Mouse (Mus musculus) thymus, adult 2 months (tissue): Measurements from ENCODE around the gene Il1rapl2. TPM values are rescaled to one million over a fixed set of nuclear protein-coding genes. Genes with fewer than 3 reads are reported as not detected.

Source experiments
- DNase-seq: peaks from one replicate; pipeline ENCODE4 v3.0.0; 2021
- H3K27ac ChIP-seq: fragments of 200-500 bp; 2 replicates; pipeline ENCODE4 v1.5.1; 2012; ENCODE audit warnings: low read length, control low read depth; ENCODE audit not compliant: control insufficient read depth, insufficient read depth
- H3K27me3 ChIP-seq: fragments of 200-500 bp; 2 replicates; pipeline ENCODE4 v1.6.1; 2012; ENCODE audit warnings: mild to moderate bottlenecking, low read length, moderate library complexity, mixed read lengths; ENCODE audit not compliant: control insufficient read depth, insufficient read depth
- H3K36me3 ChIP-seq: fragments of 200-500 bp; 2 replicates; pipeline ENCODE4 v1.6.1; 2012; ENCODE audit warnings: mild to moderate bottlenecking, low read length, moderate library complexity; ENCODE audit not compliant: control insufficient read depth, insufficient read depth
- H3K4me1 ChIP-seq: fragments of 200-500 bp; replicated peaks from 2 replicates; pipeline ENCODE4 v1.6.1; 2012; ENCODE audit warnings: low read length; ENCODE audit not compliant: control insufficient read depth, insufficient read depth
- H3K4me3 ChIP-seq: fragments of 200-500 bp; 2 replicates; pipeline ENCODE4 v1.5.1; 2012; ENCODE audit warnings: mild to moderate bottlenecking, low read length, control low read depth, moderate library complexity; ENCODE audit not compliant: control insufficient read depth, insufficient read depth
- CTCF ChIP-seq: fragments of 200-500 bp; IDR thresholded peaks from 2 replicates; pipeline ENCODE4 v1.5.1; 2012; ENCODE audit warnings: mild to moderate bottlenecking, control low read depth, low read length, moderate library complexity, borderline replicate concordance; ENCODE audit not compliant: control insufficient read depth, poor library complexity, insufficient read depth; ENCODE audit errors: extremely low read depth
- POLR2A ChIP-seq: fragments of 200-500 bp; IDR thresholded peaks from 2 replicates; pipeline ENCODE4 v1.6.1; 2012; ENCODE audit warnings: mild to moderate bottlenecking, low read length, control low read depth, moderate library complexity; ENCODE audit not compliant: control insufficient read depth, poor library complexity, insufficient read depth; ENCODE audit errors: extremely low read depth
- WGBS: fragments of 180-500 bp; shearing (Covaris S2); methylation state at CpG from one replicate; pipeline ENCODE4 v1.1.7; 2018; 5-methylcytosine and 5-hydroxymethylcytosine counted together
- polyA plus RNA-seq: library from polyadenylated mRNA; depleted of rRNA; stranded (reverse); fragments of >200 nt; gene quantifications from 2 replicates; pipeline ENCODE4 v1.2.3, GENCODE M21; 2012

Il1rapl2 gene
- polyA plus RNA-seq, 1 experiment: not detected

- TF ChIP-seq POLR2A: no peak
- no peak for TF ChIP-seq CTCF
- Histone ChIP-seq H3K27ac (no peak overlapping the region), H3K36me3 (no peaks in the 10 kb centered on the region), H3K4me3 (no peak overlapping the region), H3K4me1 (no peaks in the 10 kb centered on the region), H3K27me3 (no peaks in the 10 kb centered on the region)
- WGBS: 58% methylated on average over 1 of the region's 1 CpGs
- DNase-seq: no peak
Observed at GRCm38 (mm10) chrX:137812151-137812550, 241.7 kb downstream of the Il1rapl2 start.

GRCm38 (mm10) chrX:137848936-137849335 is 278.5 kb downstream of the Il1rapl2 start:
- Histone ChIP-seq H3K4me1 (no peaks in the 10 kb centered on the region), H3K4me3 (no peak overlapping the region), H3K27ac (no peak overlapping the region), H3K36me3 (no peaks in the 10 kb centered on the region), H3K27me3 (no peaks in the 10 kb centered on the region)
- 58% methylated on average over 3 of the region's 3 CpGs for WGBS
- no peak for DNase-seq
- TF ChIP-seq CTCF: no peak
- no peak for TF ChIP-seq POLR2A

DNA sequence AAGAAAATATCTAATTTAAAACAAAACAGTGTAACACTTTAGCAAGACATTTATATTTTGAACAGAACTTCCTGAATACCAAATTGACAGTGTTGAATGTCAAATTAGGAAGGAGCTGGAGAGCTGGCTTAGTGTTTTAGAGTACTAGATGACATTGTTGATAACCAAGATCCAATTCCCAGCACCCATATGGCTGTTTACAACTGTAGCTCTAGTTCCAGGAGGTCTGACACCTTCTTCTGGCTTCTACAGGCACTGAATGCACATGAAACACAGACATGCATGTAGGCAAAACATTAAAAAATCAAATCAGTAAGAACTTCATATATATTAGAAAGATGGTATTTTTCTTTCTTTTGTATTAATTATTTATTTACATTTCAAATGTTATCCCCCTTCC is 353.1 kb downstream of the Il1rapl2 start:
- no peaks in the 10 kb centered on the region for H3K4me1 ChIP-seq
- no peaks in the 10 kb centered on the region for H3K27me3 ChIP-seq
- no peak overlapping the region for H3K4me3 ChIP-seq
- no peak overlapping the region for H3K27ac ChIP-seq
- TF ChIP-seq POLR2A: no peak
- TF ChIP-seq CTCF: no peak
- H3K36me3 ChIP-seq: no peaks in the 10 kb centered on the region
- no peak for DNase-seq

- no peaks in the 10 kb centered on the region for H3K36me3 ChIP-seq
- H3K27ac ChIP-seq: no peak overlapping the region
- H3K4me1 ChIP-seq: no peaks in the 10 kb centered on the region
- DNase-seq: no peak
- H3K27me3 ChIP-seq: no peaks in the 10 kb centered on the region
- TF ChIP-seq POLR2A: no peak
- TF ChIP-seq CTCF: no peak
- 73% methylated on average over 2 of the region's 2 CpGs for WGBS
- no peak overlapping the region for H3K4me3 ChIP-seq
Observed at GRCm38 (mm10) chrX:137926835-137927234, 356.4 kb downstream of the Il1rapl2 start.

GRCm38 (mm10) chrX:137947741-137948140 is 377.3 kb downstream of the Il1rapl2 start:
- 75% methylated on average over 1 of the region's 1 CpGs for WGBS
- H3K27me3 ChIP-seq: no peaks in the 10 kb centered on the region
- no peak overlapping the region for H3K27ac ChIP-seq
- no peak for DNase-seq
- H3K4me1 ChIP-seq: no peaks in the 10 kb centered on the region
- H3K4me3 ChIP-seq: no peak overlapping the region
- TF ChIP-seq POLR2A: no peak
- no peak for TF ChIP-seq CTCF
- H3K36me3 ChIP-seq: no peaks in the 10 kb centered on the region

DNA sequence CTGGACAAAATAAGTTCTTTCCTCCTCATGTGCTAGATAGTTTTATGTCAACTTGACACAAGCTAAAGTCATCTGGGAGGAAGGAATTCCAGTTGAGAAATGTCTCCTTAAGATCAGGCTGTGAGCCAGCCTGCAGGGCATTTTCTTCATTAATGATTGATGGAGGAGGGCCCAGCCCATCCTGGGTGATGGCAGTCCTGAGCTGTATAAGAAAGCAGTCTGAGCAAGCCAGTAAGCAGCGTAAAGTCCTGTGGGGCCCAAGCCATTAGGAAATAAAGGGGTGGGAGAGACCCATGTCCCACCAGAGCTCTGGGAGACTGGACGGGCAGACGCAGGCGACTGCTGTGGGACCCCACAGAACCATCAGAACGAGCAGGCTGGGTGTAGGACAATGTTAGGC is 400.9 kb downstream of the Il1rapl2 start:
- DNase-seq: no peak
- H3K4me1 ChIP-seq: no peaks in the 10 kb centered on the region
- WGBS: 75% methylated on average over 5 of the region's 5 CpGs
- H3K4me3 ChIP-seq: no peak overlapping the region
- H3K36me3 ChIP-seq: no peaks in the 10 kb centered on the region
- H3K27me3 ChIP-seq: no peaks in the 10 kb centered on the region
- TF ChIP-seq POLR2A (no peak), CTCF (no peak)
- H3K27ac ChIP-seq: no peak overlapping the region

GRCm38 (mm10) chrX:138043113-138043512 is 472.7 kb downstream of the Il1rapl2 start:
- WGBS: 86% methylated on average over 3 of the region's 3 CpGs
- no peaks in the 10 kb centered on the region for H3K4me1 ChIP-seq
- no peaks in the 10 kb centered on the region for H3K27me3 ChIP-seq
- no peaks in the 10 kb centered on the region for H3K36me3 ChIP-seq
- DNase-seq: no peak
- no peak for TF ChIP-seq POLR2A
- TF ChIP-seq CTCF: no peak
- no peak overlapping the region for H3K4me3 ChIP-seq
- no peak overlapping the region for H3K27ac ChIP-seq
